Mouse (Mus musculus): ENCODE data around the gene Zswim1.

- no peak for TF ChIP-seq POLR2A (IDR thresholded peaks at IDR 0.05; ENCODE audit: borderline replicate concordance, extremely low read depth, insufficient read depth, insufficient read length, poor library complexity, severe bottlenecking)
- no peak for TF ChIP-seq CTCF (IDR thresholded peaks at IDR 0.05; ENCODE audit: borderline replicate concordance, extremely low read depth, insufficient read depth, insufficient read length)
These were observed 46.0 kb downstream of the Zswim1 start for GRCm38 (mm10) chr2:164868491-164868890.
